Mouse (Mus musculus) urinary bladder, postnatal 36 days (tissue): ENCODE measurements at regions not wholly inside any gene's neighbourhood (a gene's known extent, or its start where the extent isn't known, plus 50 kb on each side); places are given as distances from the start of the nearest gene placed in this dataset.

Source experiments
- DNase-seq, 2 experiments: peaks; one replicate each; pipeline ENCODE4 v3.0.0; 2022; ENCODE audit warnings: low spot score in 2 of 2, mixed read lengths in 1 of 2

DNA sequence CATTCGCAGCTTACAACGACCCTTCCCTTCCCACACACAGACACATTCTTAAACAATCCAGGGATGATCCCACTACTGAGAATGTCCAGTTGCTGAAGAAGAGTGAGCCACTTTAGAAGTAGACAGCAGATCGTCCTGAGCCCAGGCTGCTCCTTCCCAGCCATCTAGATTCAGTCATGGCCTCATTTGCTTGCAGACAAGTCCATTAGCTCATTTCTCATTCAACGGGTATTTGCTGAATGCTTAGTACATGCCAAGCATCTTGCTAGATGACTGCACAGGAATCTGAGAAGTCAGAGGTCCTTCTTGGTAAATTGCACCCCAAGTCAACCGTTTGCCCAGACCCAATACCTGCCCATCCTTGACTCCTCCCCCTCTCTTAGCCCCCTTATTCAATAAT is 57.8 kb downstream of the Ier5 start:
- DNase-seq = no peak

DNA sequence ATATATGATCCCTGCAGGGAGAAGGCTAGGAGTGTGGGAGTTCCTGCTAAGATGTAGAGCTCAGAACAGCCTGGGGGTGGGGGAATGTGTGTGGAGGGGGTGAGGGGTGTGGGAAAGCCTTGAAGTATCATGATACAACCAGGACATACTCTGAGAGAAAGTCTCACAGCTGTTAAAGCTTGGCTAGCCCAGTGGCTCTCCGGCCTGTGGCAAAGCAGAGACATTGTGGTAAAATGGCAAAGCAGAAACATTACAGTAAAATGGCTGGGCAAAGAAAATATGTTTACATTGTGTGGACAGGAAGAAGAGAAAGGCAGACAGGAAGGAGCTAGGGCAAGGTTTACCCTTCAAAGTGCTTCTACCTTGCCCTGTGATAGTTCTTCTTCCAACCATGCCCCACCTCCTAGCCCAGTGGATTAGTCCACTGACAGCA is 58.5 kb downstream of the Ier5 start:
- DNase-seq = no peak

DNA sequence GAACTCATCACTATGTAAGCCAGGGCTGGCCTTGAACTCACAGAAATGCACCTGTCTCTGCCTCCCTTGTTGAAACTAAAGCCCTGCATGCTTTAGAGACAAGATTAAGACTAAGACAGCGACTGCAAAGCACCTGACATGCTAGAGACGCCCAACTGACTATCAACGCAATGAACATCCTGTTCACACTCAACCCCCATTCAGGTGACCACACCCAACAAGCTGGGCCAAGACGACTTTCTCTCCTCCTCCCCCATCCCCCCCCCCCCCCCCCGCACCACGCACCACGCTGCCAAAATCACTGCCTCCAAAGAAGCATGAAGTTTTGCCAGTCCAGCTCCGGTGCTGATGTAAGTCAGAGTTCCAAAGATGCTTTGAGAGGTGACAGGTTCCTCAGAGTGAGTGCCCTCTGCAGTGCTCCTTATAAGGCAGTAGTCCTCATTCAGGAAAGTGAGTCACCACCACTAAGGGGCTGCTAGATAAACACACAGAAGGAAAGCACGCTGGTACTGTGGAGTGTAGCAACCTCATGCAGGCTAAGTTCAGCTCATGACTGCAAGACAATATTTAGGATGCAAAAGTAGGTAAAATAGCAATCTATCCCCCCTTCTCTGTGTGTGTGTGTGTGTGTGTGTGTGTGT is 59.2 kb downstream of the Ier5 start:
- DNase-seq = no peak

DNA sequence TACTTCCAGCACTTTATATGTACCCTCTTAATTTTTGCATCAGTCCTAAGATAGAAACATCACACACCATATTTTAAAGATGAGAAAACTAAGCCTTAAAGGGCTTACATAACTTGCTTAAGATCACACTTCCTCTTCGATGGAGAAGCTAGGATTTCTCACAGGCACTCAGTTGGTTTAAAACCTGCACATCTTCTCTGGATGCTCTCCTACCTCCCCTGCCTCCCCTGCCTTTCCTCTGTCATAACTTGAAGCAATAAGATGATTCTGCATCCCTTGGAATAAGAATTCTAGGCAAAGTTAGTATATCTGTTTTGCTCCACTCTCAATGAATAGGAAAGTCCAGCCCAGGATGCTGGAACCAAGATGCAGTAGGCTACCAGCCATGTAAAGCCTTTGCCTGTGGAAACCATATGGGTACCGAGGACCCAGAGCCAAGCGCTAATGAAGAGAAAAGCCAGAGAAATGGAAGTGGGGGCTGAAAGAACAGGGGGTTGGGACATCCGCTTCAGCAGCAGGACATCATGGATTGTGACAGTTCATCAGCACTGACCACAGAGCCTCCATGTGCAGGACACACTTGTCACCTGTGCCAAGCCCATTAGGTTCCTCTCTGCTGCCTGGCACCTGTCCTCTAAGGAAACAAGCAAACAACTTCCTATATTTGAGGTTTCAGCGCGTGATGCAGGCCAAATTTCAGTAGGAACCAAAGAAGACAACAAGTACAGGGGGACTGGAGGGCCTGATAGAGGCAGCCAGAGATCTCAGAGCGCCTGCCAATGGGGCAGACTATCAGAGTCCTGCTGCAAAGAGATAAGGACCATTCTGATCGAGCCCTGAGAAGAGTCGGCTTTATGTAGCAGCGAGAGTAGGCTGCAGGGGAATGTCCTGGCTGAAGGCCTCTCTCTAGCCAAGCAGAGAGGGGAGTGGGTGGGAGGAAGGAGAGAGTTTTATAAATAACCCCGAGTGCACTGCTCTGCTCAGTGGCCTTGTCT is 60.5 kb downstream of the Ier5 start:
- no peak for DNase-seq

DNA sequence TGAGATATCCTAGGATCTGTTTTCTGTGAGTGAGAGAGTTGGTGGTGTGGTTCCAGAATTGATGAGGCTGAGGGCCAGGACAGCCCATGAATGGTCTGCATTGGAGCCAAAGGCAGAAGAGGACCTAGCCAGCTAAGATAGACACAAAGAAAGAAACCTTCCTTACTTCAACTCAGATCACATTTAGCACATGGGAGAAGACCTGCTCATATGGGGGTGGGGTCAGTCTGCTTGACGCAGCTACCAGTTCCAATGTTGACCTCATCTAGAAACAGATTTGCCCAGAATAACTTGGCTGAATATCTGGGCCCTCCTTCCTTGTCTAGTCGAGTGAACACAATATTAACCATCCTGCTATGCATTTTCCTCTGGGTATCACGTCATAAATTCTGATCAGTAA is 62.0 kb downstream of the Ier5 start:
- no peak for DNase-seq

DNA sequence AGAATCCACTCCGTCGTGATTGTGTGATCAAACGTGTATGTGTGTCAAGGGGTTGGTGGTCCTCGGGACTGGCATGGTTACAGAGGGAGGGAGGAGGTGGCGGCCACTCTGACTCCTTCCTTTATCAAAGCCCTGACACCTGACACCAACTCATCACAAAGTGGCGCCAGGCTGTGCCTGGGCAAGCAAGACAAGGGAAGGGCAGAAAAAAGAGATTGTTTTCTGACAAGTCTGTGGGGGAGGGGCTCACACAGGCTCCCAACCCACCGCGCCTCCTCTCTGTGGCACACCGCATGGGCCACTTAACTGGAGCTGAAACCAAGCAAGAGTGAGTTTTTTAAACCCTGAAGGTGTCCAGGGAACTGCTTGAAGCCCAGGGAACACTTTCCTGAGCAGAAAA is 68.5 kb downstream of the Ier5 start:
- DNase-seq = peak; percentile 53 to 61

DNA sequence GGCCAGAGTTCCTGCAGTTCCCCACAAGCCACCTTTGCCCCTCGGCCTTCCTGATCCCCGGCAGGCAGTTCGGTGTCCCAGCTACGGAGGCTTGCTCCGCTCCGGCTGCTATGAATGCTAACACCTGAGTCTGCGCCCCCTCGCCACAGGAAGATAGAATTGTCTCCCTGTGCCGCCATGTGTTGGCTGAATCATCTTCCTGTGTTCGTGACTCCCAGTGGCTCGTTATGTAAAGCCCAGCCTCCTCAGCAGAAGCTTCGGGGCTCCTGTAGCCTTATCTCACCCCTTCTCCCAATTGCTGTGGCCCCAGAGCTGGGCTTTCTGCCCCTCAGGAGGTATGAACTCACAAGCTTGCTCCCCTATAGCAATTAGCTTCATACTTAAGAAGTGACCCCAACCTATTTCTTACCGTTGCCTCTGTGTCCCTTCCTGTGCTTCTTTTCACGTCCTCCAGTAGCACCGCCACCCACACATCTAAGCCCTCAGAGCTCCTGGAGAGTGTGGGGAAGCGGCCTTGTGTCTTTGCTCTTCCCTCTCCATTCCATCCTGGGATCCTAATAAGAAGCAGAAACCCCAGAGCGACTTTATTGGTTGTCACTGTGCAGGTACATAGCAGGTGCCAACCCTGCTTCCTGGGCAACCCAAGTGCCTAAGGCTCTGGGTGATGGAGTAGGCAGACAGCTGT is 70.1 kb downstream of the Ier5 start:
- DNase-seq = no peak

DNA sequence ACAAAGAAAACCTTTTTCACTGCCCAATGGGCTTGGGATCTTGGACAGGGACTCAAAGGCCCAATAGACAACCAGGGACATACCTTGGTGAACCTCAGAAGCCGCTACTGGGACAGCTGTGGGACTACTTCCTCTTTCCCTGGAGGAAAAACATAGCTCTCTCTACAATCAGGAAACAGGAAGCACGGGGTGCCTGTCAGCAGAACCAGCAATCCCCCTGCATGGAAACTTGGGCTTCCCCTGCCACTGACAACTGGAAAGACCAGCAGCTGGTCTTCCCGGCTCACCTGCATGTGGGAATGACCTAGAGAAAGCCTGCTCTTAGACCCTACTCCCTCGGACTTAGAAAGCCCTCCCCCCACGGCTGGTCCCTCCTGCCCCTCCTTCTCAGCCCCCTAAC is 70.7 kb downstream of the Ier5 start:
- DNase-seq = no peak

DNA sequence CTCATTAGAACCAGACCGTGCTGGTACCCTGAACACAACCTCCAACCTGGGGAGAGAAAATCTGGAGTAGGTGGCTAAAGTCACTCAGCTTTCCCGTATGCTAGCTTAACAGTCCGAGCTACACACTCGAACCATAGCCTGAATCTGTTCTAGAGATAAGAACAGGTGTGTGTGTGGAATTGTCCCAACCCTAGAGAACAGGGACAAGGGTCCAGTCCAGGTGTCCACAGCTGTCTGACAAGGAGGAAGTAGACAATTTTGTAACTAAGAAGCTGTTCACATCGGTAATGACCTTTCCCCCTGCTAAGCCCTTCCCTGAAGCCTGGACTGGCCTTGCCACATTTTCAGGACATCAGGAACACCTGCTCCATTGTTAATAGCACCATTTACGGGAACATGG is 71.3 kb downstream of the Ier5 start:
- no peak for DNase-seq

DNA sequence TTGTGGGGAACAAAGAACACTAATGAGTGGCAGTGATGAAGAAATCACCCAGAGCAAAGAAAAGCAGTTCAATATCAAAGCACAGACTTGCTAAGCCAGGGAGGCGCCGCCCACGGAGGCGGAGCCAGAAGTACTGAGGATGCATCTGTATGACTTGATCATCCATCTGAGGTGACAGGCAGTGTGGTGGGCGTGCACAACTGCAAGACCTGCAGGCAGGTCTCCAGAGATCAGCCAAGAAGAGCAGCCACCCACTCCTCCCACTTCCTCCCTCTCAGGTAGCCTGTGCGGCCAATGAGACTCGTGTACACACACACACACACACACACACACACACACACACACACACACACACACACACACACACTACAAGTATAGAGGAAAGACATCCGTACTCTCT is 71.9 kb downstream of the Ier5 start:
- DNase-seq = no peak

DNA sequence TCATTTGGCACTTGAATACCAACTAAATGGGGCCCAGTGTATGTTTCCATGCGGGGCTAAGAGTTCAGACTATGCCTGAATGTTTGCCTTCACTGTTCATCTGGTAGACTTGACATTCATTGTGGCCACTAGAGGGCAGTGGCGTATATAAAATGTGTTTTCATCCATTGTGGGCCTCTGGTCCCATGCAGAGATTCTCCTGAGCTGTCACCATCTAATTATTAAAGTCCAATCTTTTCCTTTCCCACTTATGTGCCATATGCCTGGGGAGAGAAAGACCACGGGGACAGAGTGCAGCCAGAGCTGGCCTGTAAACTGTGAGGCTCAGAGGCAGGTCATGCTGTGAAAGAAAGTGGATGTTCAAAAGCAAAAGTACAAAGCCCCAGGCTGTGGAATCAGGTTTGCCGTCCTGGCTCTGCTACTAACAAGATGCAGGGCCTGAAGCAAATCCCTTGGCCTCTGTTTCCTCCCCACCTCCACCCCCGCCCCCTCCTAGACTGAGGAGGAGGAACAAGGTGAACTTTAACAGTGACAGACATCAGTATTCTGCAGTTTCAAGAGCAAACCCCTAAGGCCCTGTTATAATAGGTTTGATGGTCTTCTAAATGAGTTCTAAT is 73.5 kb downstream of the Ier5 start:
- DNase-seq = peak; percentile 60 to 66

DNA sequence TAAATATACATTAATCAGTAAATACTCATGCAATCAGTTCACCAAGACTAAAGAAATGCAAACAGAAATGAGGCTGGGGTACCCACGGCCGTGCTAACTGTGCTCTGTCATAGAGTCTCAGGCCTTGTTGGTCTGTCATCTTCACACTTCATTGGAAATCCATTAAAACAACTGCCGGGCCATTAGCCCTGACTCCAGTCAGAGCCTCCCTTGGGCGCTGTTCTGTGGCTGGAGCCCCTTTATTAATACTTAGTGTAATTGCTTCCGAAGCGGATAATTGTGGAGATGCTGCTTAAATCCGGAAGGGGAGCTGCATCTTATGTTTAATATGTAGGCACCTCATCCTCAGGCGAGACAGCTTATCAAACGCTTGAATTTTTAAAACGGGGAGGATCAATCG is 76.1 kb downstream of the Ier5 start:
- DNase-seq = no peak

DNA sequence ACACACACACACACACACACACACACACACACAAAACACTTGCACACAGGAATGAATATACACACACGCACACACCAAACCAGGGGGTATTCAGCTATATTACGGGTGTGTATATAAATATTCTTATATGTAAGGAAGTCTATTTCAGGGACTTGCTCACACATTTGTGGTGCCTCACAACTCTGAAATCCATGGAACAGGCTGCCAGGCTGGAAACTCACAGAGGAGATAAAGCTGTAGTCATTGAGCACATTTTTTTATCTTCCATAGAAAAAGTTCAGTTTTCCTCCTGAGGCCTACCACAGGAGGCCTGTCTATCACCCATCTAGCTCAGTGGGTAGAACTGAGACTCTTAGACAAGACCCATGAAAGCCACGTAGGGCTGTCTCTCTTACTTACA is 83.8 kb downstream of the Ier5 start:
- no peak for DNase-seq

DNA sequence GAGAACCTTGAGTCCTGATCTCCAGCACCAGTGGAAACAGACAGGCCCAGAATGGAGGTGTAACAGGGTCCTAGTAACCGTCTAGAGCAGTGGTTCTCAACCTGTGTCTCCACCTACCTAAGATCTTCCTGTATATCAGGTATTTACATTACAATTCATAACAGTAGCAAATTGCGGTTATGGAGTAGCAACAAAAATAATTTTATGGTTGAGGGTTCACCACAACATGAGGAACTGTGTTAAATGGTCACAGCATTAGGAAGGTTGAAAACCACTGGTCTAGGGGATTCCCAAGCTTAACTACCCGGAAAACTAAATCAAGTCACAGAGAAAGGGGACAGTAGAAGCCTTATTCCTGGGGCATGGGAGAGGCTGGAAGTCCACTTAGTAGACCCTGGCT is 84.5 kb downstream of the Ier5 start:
- no peak for DNase-seq

DNA sequence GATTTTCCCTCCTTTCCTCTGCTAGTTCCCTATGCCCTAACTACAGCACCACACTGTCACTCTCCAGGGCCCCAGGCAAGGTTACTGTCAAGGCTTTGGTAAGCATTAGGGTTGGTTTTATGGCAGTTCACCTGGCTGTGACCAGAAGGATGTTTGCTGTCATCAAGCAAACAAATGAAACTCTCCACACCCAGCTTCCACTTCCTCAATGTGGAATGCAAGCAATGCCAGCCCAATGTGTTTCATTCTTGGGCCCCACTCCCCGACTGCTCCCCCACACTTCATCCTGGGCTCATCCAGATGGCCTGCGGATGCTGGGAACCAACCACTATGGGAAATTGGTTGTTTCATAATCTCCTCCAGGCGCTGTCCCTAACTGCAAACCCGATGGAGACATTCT is 85.7 kb downstream of the Ier5 start:
- no peak for DNase-seq

DNA sequence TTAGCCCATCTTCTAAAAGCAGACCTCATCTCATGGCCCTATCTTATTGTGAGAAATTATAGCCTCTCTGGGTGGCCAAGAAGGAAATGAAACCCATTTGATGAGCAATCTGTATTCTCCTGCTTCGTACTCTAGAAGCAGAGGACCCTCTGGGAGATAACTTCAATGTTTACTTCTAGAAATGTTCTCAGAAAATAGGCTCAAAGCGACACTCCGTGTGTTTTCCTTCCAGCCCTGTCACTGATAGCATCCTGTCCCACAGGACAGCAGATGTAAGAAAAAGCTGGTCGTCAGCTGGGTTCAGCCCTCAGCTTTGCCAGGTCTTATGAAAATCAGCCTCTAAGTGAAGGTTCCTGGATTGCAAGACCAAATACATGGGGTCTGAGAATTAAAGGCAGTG is 86.1 kb downstream of the Ier5 start:
- DNase-seq = no peak

DNA sequence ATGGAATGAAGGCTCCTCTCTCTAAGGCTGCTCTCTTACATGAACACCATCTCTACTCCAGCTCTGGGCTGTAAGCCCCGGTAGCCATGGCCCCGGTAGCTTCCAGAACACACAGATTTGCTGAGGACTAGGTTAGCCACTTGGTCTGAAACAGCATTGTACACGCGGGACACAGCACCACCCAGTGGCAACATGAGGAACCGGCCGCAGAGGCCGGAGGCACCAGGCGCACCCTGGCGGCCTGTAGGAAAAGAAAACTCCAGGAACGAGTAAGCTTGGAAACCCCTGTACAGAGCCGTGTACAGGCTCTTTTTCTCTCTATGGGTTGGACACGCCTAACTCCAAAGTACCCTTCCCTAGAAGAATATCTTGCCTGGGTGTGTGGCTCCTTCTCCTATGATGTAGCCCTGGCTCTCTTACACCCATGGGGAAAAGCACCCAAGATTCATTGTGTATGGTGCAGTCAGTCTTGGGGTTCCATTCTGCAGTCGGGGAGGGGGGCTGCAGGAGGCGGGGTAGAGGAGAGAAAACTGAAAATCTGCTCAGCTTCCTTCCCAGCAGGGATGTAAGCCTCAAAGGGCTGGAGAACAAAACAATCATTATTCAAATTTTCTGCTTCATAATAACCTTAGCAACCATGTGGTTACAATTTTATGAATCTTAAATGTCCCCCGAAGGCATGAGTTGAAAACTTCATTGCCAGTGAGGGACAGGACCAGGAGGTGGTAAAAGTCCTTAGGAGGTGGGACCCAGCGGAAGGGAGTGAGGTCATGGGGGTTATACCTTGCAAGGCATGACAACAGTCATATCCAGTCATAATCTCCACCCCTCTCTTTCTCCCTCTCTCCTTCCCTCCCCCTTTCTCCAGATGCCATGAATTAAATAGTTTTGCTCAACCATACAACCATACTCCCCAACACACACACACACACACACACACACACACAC is 92.6 kb downstream of the Ier5 start:
- DNase-seq = peak; percentile 84 to 85

DNA sequence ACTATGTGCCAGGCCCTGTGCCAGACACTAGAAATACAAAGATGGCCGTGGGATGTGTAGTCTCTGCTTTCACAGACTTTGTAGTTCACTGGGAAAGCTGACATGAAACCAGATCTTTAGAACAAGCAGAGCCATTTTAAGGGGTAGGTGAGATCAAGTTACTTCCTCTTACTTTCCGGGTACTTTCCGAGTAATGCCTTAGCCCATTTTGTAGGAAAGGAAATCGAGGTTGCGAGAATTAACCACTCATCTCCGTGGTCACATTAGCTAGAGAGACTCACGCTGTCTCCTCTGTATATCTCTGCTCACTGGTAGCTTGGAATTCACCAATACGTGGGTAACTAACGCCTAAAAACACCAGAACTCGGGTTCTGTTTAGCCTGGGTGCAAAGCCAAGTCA is 93.3 kb downstream of the Ier5 start:
- no peak for DNase-seq

DNA sequence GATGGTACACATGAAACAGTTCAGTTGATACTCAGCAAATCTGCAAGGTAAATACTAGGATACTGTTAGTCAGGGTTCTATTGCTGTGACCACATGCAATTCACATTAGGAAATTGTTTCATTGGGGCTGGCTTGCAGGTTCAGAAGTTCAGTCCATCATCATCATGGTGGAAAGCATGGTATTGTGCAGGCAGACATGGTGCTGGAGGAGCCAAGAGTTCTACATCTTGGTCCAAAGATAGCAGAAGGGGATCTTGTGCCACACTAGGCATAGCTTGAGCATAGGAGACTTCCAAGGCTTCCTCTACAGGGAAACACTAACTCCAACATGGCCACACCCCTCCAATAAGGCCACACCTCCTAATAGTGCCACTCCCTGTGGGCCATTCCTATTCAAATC is 99.1 kb downstream of the Ier5 start:
- DNase-seq = no peak

DNA sequence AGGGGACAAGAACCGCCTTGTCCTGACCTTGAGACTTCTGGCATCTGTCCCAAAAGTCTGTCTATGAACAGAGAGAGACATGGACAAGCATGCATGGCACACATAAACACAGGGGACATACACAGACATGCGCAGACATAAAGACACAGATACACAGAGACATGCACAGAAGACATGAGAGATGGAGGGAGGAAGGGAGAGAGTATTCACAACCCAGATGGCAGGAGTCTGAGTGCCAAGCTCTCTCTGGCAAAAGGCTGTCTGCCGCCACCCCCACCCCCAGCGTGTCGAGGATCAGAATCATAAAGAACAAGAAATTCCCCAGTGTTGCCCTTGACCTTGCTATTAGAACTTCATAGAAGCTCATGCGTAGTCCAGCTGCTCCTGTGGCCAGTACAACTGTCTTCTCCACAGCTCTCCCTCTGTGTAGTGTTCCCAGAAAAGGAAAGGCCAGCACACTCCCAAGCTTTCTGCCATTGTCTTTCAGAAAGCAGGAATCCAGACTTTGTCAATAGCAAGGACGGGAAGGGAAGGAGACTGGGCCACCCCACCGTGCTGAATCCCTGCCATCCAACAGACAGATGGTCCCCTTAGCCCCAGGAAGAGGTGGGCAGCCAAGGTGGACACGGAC is 99.8 kb downstream of the Ier5 start:
- DNase-seq = no peak
